Mouse (Mus musculus) intestine, postnatal 0 days (tissue): Measurements from ENCODE around the gene Olfr118. TPM values are rescaled to one million over a fixed set of nuclear protein-coding genes. Genes with fewer than 3 reads are reported as not detected.
"Not testable (repeated sequence)": the region's sequence is repeated elsewhere in the genome, so short reads cannot be mapped to it uniquely, and the experiment has no call there.

Experiments used
- ATAC-seq: fragments of 200-750 bp; cut with Nextera tagmentation; 2 replicates; pipeline ENCODE4 v1.8.0; 2017; ENCODE audit warnings: mild to moderate bottlenecking, moderate TSS enrichment, moderate library complexity
- H3K27ac ChIP-seq: fragments of 300-500 bp; sonication (generic); 2 replicates; pipeline ENCODE4 v1.5.1; 2014; ENCODE audit warnings: mild to moderate bottlenecking, low read depth, low read length, moderate library complexity
- H3K27me3 ChIP-seq: fragments of 300-500 bp; sonication (generic); replicated peaks from 2 replicates; pipeline ENCODE4 v1.6.1; 2014; ENCODE audit warnings: low read length, mixed read lengths; ENCODE audit not compliant: control insufficient read depth, insufficient read depth
- H3K36me3 ChIP-seq: fragments of 300-500 bp; sonication (generic); 2 replicates; pipeline ENCODE4 v1.6.1; 2014; ENCODE audit warnings: mild to moderate bottlenecking, moderate library complexity; ENCODE audit not compliant: control insufficient read depth, insufficient read depth
- H3K4me1 ChIP-seq: fragments of 300-500 bp; sonication (generic); replicated peaks from 2 replicates; pipeline ENCODE4 v1.6.1; 2014; ENCODE audit warnings: antibody characterized with exemption, low read length, mixed read lengths; ENCODE audit not compliant: control insufficient read depth, insufficient read depth
- H3K4me2 ChIP-seq: fragments of 300-500 bp; sonication (generic); replicated peaks from 2 replicates; pipeline ENCODE4 v1.6.1; 2014; ENCODE audit warnings: low read depth, mild to moderate bottlenecking, moderate library complexity
- H3K4me3 ChIP-seq: fragments of 300-500 bp; sonication (generic); 2 replicates; pipeline ENCODE4 v1.5.1; 2014; ENCODE audit warnings: low read depth, low read length
- H3K9ac ChIP-seq: fragments of 300-500 bp; sonication (generic); 2 replicates; pipeline ENCODE4 v1.6.1; 2014; ENCODE audit warnings: mild to moderate bottlenecking, low read depth, low read length
- H3K9me3 ChIP-seq: fragments of 300-500 bp; sonication (generic); 2 replicates; pipeline ENCODE4 v1.6.1; 2016; ENCODE audit warnings: mixed run types; ENCODE audit not compliant: control insufficient read depth
- CTCF ChIP-seq: sonication (generic); IDR thresholded peaks from 2 replicates; pipeline ENCODE4 v1.5.1; 2016; ENCODE audit warnings: low read depth, mild to moderate bottlenecking, control low read depth, antibody characterized with exemption, moderate library complexity
- WGBS: fragments of 180-500 bp; shearing (Covaris S2); extraction: QIAGEN DNeasy Blood & Tissue Kit; methylation state at CpG from one replicate; pipeline ENCODE4 v1.1.7; 2014; 5-methylcytosine and 5-hydroxymethylcytosine counted together
- polyA plus RNA-seq: library from polyadenylated mRNA; unstranded; fragments of >200 nt; fragmentation: Nextera tagmentation; extraction: Ambion mirVana; gene quantifications from 2 replicates; pipeline ENCODE4 v1.2.1, GENCODE M21; 2015

Gene Olfr118
- polyA plus RNA-seq: not detected in 2 replicates

- no peak for ATAC-seq
- Histone ChIP-seq H3K4me3 (no peak within 1 kb of the TSS), H3K9ac (no peak within 1 kb of the TSS), H3K4me2 (no peak within 1 kb of the TSS), H3K27ac (no peak within 1 kb of the TSS), H3K36me3 (no peaks in the 10 kb centered on the region), H3K9me3 (no peaks in the 10 kb centered on the region), H3K4me1 (no peaks in the 10 kb centered on the region), H3K27me3 (no peaks in the 10 kb centered on the region)
- no peak for TF ChIP-seq CTCF
- 65% methylated on average over 2 of the region's 2 CpGs for WGBS
These were observed at the start of gene Olfr118 for GRCm38 (mm10) chr17:37666688-37667087. TSS of gene Olfr118 (plus strand) at chr17:37666988.

- H3K36me3 ChIP-seq: no peaks in the 10 kb centered on the region
- no peak within 1 kb of the TSS for H3K9ac ChIP-seq
- no peak for ATAC-seq
- TF ChIP-seq CTCF: no peak
- no peaks in the 10 kb centered on the region for H3K4me1 ChIP-seq
- no peak within 1 kb of the TSS for H3K4me3 ChIP-seq
- H3K4me2 ChIP-seq: no peak within 1 kb of the TSS
- H3K27ac ChIP-seq: no peak within 1 kb of the TSS
- 80% methylated on average over 2 of the region's 2 CpGs for WGBS
- H3K9me3 ChIP-seq: no peaks in the 10 kb centered on the region
- no peaks in the 10 kb centered on the region for H3K27me3 ChIP-seq
These were observed 39.8 kb upstream of the Olfr118 start, which contains the start of the genes Olfr115 and Olfr116 for GRCm38 (mm10) chr17:37627009-37627408. TSS of gene Olfr115 (minus strand) at chr17:37627109. TSS of gene Olfr116 (minus strand) at chr17:37627199.

- 81% methylated on average over 1 of the region's 1 CpGs for WGBS
- no peaks in the 10 kb centered on the region for H3K27me3 ChIP-seq
- no peak within 1 kb of the TSS for H3K4me3 ChIP-seq
- no peak within 1 kb of the TSS for H3K27ac ChIP-seq
- no peak for TF ChIP-seq CTCF
- no peaks in the 10 kb centered on the region for H3K4me1 ChIP-seq
- H3K9ac ChIP-seq: no peak within 1 kb of the TSS
- H3K4me2 ChIP-seq: no peak within 1 kb of the TSS
- H3K9me3 ChIP-seq: no peaks in the 10 kb centered on the region
- H3K36me3 ChIP-seq: no peaks in the 10 kb centered on the region
- no peak for ATAC-seq
These were observed 3.1 kb upstream of the Olfr118 start, which contains the start of gene Olfr117 for GRCm38 (mm10) chr17:37663682-37664081. TSS of gene Olfr117 (minus strand) at chr17:37663782.

- not testable (repeated sequence) for H3K4me1 ChIP-seq, H3K27ac ChIP-seq, H3K36me3 ChIP-seq, H3K4me2 ChIP-seq, H3K9ac ChIP-seq, H3K9me3 ChIP-seq, H3K4me3 ChIP-seq, H3K27me3 ChIP-seq, ATAC-seq
- 58% methylated on average over 1 of the region's 1 CpGs for WGBS
These were observed 29.5 kb downstream of the Olfr118 start, which contains the start of gene Olfr119 for GRCm38 (mm10) chr17:37696264-37696663. TSS of gene Olfr119 (plus strand) at chr17:37696564.

GRCm38 (mm10) chr17:37721508-37721907 is 54.7 kb downstream of the Olfr118 start, which contains the start of gene Olfr120:
TSS of gene Olfr120 (plus strand) at chr17:37721808.
- whole genome bisulfite sequencing: 77% methylated on average over 1 of the region's 1 CpGs
- Histone ChIP-seq H3K4me2 (no peak within 1 kb of the TSS), H3K36me3 (no peaks in the 10 kb centered on the region), H3K4me3 (no peak within 1 kb of the TSS), H3K27me3 (no peaks in the 10 kb centered on the region), H3K9me3 (no peaks in the 10 kb centered on the region), H3K4me1 (no peaks in the 10 kb centered on the region), H3K27ac (no peak within 1 kb of the TSS), H3K9ac (no peak within 1 kb of the TSS)
- no peak for ATAC-seq
- TF ChIP-seq CTCF: no peak

Other genes starting within 250 kb of the Olfr118 start
- gene Olfr108, start 221.5 kb upstream of the Olfr118 start, polyA plus RNA-seq: not detected in 2 replicates
- not detected in 2 replicates for gene Olfr109, start 208.1 kb upstream of the Olfr118 start, polyA plus RNA-seq
- 0.12 and 0.18 TPM in 2 replicates for gene H2-M2, start 183.4 kb upstream of the Olfr118 start, polyA plus RNA-seq
- not detected in 2 replicates for gene Olfr110, start 174.5 kb upstream of the Olfr118 start, polyA plus RNA-seq
- gene Olfr111, start 159.0 kb upstream of the Olfr118 start, polyA plus RNA-seq: not detected in 2 replicates
- gene Olfr112, start 97.5 kb upstream of the Olfr118 start, polyA plus RNA-seq: not detected in 2 replicates
- not detected in 2 replicates for gene Olfr113, start 89.3 kb upstream of the Olfr118 start, polyA plus RNA-seq
- gene Olfr114, start 74.2 kb upstream of the Olfr118 start, polyA plus RNA-seq: not detected in 2 replicates
- not detected in 2 replicates for gene Olfr115, start 39.9 kb upstream of the Olfr118 start, polyA plus RNA-seq
- gene Olfr116, start 39.8 kb upstream of the Olfr118 start, polyA plus RNA-seq: not detected in 2 replicates
- gene Olfr117, start 3.2 kb upstream of the Olfr118 start, polyA plus RNA-seq: not detected in 2 replicates
- gene Olfr119, start 29.6 kb downstream of the Olfr118 start, polyA plus RNA-seq: not detected in 2 replicates
- gene Olfr120, start 54.8 kb downstream of the Olfr118 start, polyA plus RNA-seq: not detected in 2 replicates
- not detected in 2 replicates for gene Olfr121, start 81.9 kb downstream of the Olfr118 start, polyA plus RNA-seq
- not detected in 2 replicates for gene Olfr122, start 101.6 kb downstream of the Olfr118 start, polyA plus RNA-seq
- gene Olfr123, start 126.5 kb downstream of the Olfr118 start, polyA plus RNA-seq: not detected in 2 replicates
- not detected in 2 replicates for gene Olfr124, start 132.9 kb downstream of the Olfr118 start, polyA plus RNA-seq
- gene Olfr125, start 166.0 kb downstream of the Olfr118 start, polyA plus RNA-seq: not detected in 2 replicates
- gene Olfr126, start 180.5 kb downstream of the Olfr118 start, polyA plus RNA-seq: not detected in 2 replicates
- gene Olfr127, start 233.4 kb downstream of the Olfr118 start, polyA plus RNA-seq: not detected in 2 replicates